Mouse (Mus musculus) hindbrain, embryonic 15.5 days (tissue): ENCODE measurements around the gene Fgfr2. TPM values are rescaled to one million over a fixed set of nuclear protein-coding genes. Genes with fewer than 3 reads are reported as not detected.
A peak's percentile ranks its signal among the peaks of the same experiment; 100 is the strongest.
"Not testable (repeated sequence)": the region's sequence is repeated elsewhere in the genome, so short reads cannot be mapped to it uniquely, and the experiment has no call there.

ENCODE experiments used
- ATAC-seq: fragments of 200-750 bp; cut with Nextera tagmentation; 2 replicates; pipeline ENCODE4 v1.8.0; 2017; ENCODE audit warnings: low read depth, moderate number of reproducible peaks, moderate TSS enrichment; ENCODE audit not compliant: low FRiP score
- H3K27ac ChIP-seq: fragments of 300-500 bp; sonication (generic); replicated peaks from 2 replicates; pipeline ENCODE4 v1.5.1; 2015; ENCODE audit warnings: mild to moderate bottlenecking, inconsistent platforms
- H3K27me3 ChIP-seq: fragments of 300-500 bp; sonication (generic); 2 replicates; pipeline ENCODE4 v1.6.1; 2015; ENCODE audit warnings: control low read depth, inconsistent platforms
- H3K36me3 ChIP-seq: fragments of 300-500 bp; sonication (generic); 2 replicates; pipeline ENCODE4 v1.6.1; 2015; ENCODE audit warnings: control low read depth, inconsistent platforms
- H3K4me1 ChIP-seq: fragments of 300-500 bp; sonication (generic); replicated peaks from 2 replicates; pipeline ENCODE4 v1.6.1; 2015; ENCODE audit warnings: control low read depth, inconsistent platforms
- H3K4me2 ChIP-seq: fragments of 300-500 bp; sonication (generic); 2 replicates; pipeline ENCODE4 v1.6.1; 2015; ENCODE audit warnings: moderate library complexity, mild to moderate bottlenecking, inconsistent platforms
- H3K4me3 ChIP-seq: fragments of 300-500 bp; sonication (generic); 2 replicates; pipeline ENCODE4 v1.5.1; 2015; ENCODE audit warnings: mild to moderate bottlenecking, inconsistent platforms
- H3K9ac ChIP-seq: fragments of 300-500 bp; sonication (generic); 2 replicates; pipeline ENCODE4 v1.6.1; 2015; ENCODE audit warnings: inconsistent platforms
- H3K9me3 ChIP-seq: fragments of 300-500 bp; sonication (generic); 2 replicates; pipeline ENCODE4 v1.6.1; 2016; ENCODE audit warnings: control low read depth, inconsistent platforms
- WGBS: fragments of 180-500 bp; shearing (Covaris S2); methylation state at CpG from one replicate; pipeline ENCODE4 v1.1.7; 2015; 5-methylcytosine and 5-hydroxymethylcytosine counted together
- polyA plus RNA-seq: library from polyadenylated mRNA; unstranded; fragments of >200 nt; fragmentation: Nextera tagmentation; extraction: Ambion mirVana; gene quantifications from 2 replicates; pipeline ENCODE4 v1.2.1, GENCODE M21; 2015

The Fgfr2 gene
- polyA plus RNA-seq, 1 experiment from 2014 or later = 28.5 TPM

- peaks cover 46% of the 10 kb centered on the region for H3K36me3 ChIP-seq
- 77% methylated on average over 1 of the region's 1 CpGs for WGBS
- no peak for ATAC-seq
Measured at GRCm38 (mm10) chr7:130501499-130501898, 2621.7 kb downstream of the Fgfr2 start.

GRCm38 (mm10) chr7:130493346-130493745 lies 2629.8 kb downstream of the Fgfr2 start:
- no peak overlapping the region for H3K4me2 ChIP-seq
- H3K27ac ChIP-seq = no peak overlapping the region
- no peak overlapping the region for H3K9ac ChIP-seq
- no peaks in the 10 kb centered on the region for H3K9me3 ChIP-seq
- no peaks in the 10 kb centered on the region for H3K27me3 ChIP-seq
- H3K4me3 ChIP-seq = no peak overlapping the region
- 0 out of 2 replicates have a peak, but pooled peaks cover 4% of the 10 kb centered on the region for H3K4me1 ChIP-seq
- WGBS = 79% methylated on average over 3 of the region's 3 CpGs
- peaks cover 9% of the 10 kb centered on the region; the same call in 1 of the 2 replicates for H3K36me3 ChIP-seq
- no peak for ATAC-seq

More at GRCm38 (mm10) chr7:130501499-130501898, 2621.7 kb downstream of the Fgfr2 start:
- H3K4me1 ChIP-seq = no peaks in the 10 kb centered on the region
- no peak overlapping the region for H3K27ac ChIP-seq
- no peak overlapping the region for H3K9ac ChIP-seq
- no peak overlapping the region for H3K4me3 ChIP-seq
- H3K4me2 ChIP-seq = no peak overlapping the region
- no peaks in the 10 kb centered on the region for H3K9me3 ChIP-seq
- H3K27me3 ChIP-seq = no peaks in the 10 kb centered on the region

- peaks cover 10% of the 10 kb centered on the region; the same call in 1 of the 2 replicates for H3K36me3 ChIP-seq
- H3K9ac ChIP-seq = no peak overlapping the region
- ATAC-seq = no peak
- no peak overlapping the region for H3K4me2 ChIP-seq
- 0 out of 2 replicates have a peak, but pooled peaks cover 4% of the 10 kb centered on the region for H3K4me1 ChIP-seq
- H3K9me3 ChIP-seq = no peaks in the 10 kb centered on the region
- H3K27me3 ChIP-seq = no peaks in the 10 kb centered on the region
- no peak overlapping the region for H3K4me3 ChIP-seq
- H3K27ac ChIP-seq = no peak overlapping the region
Measured at GRCm38 (mm10) chr7:130492026-130492425, 2631.1 kb downstream of the Fgfr2 start.

GRCm38 (mm10) chr7:130479003-130479402 lies 2644.1 kb downstream of the Fgfr2 start:
- not testable (repeated sequence) for H3K9me3 ChIP-seq, H3K4me1 ChIP-seq, H3K4me3 ChIP-seq, H3K27ac ChIP-seq, H3K9ac ChIP-seq, H3K4me2 ChIP-seq, H3K27me3 ChIP-seq, ATAC-seq
- peaks cover 15% of the 10 kb centered on the region for H3K36me3 ChIP-seq
- 88% methylated on average over 3 of the region's 3 CpGs for WGBS

GRCm38 (mm10) chr7:130475970-130476369 lies 2647.2 kb downstream of the Fgfr2 start:
- Histone ChIP-seq H3K4me2 (no peak overlapping the region), H3K27ac (no peak overlapping the region), H3K4me3 (no peak overlapping the region), H3K9ac (no peak overlapping the region), H3K27me3 (no peaks in the 10 kb centered on the region), H3K36me3 (peaks cover 14% of the 10 kb centered on the region), H3K4me1 (peaks cover 8% of the 10 kb centered on the region), H3K9me3 (no peaks in the 10 kb centered on the region)
- ATAC-seq = peak; percentile 81; the same call in 1 of the 2 replicates
- 29% methylated on average over 2 of the region's 2 CpGs for WGBS

- Histone ChIP-seq H3K36me3 (no peaks in the 10 kb centered on the region), H3K27ac (no peak overlapping the region), H3K9me3 (no peaks in the 10 kb centered on the region), H3K9ac (no peak overlapping the region), H3K4me1 (peaks cover 15% of the 10 kb centered on the region), H3K4me2 (no peak overlapping the region), H3K4me3 (no peak overlapping the region), H3K27me3 (no peaks in the 10 kb centered on the region)
- ATAC-seq = no peak
- 63% methylated on average over 3 of the region's 3 CpGs for WGBS
Measured at GRCm38 (mm10) chr7:130473881-130474280, 2649.3 kb downstream of the Fgfr2 start.

- Histone ChIP-seq H3K9ac (no peak overlapping the region), H3K36me3 (no peaks in the 10 kb centered on the region), H3K9me3 (no peaks in the 10 kb centered on the region), H3K4me1 (peaks cover 15% of the 10 kb centered on the region), H3K4me3 (no peak overlapping the region), H3K27ac (no peak overlapping the region), H3K4me2 (no peak overlapping the region), H3K27me3 (no peaks in the 10 kb centered on the region)
- 14% methylated on average over 6 of the region's 6 CpGs for WGBS
- no peak for ATAC-seq
Measured at GRCm38 (mm10) chr7:130472683-130473082, 2650.5 kb downstream of the Fgfr2 start.

GRCm38 (mm10) chr7:130471045-130471444 lies 2652.1 kb downstream of the Fgfr2 start:
- no peaks in the 10 kb centered on the region for H3K27me3 ChIP-seq
- H3K9ac ChIP-seq = no peak overlapping the region
- peaks cover 15% of the 10 kb centered on the region for H3K4me1 ChIP-seq
- ATAC-seq = no peak
- no peak overlapping the region for H3K27ac ChIP-seq
- H3K4me2 ChIP-seq = no peak overlapping the region
- peaks cover 1% of the 10 kb centered on the region; the same call in 1 of the 2 replicates for H3K36me3 ChIP-seq
- 19% methylated on average over 6 of the region's 6 CpGs for whole genome bisulfite sequencing
- H3K9me3 ChIP-seq = no peaks in the 10 kb centered on the region
- H3K4me3 ChIP-seq = no peak overlapping the region

GRCm38 (mm10) chr7:130455587-130456246 lies 2667.4 kb downstream of the Fgfr2 start:
- Histone ChIP-seq H3K9me3 (no peaks in the 10 kb centered on the region), H3K4me2 (no peak overlapping the region), H3K27ac (no peak overlapping the region), H3K4me1 (no peaks in the 10 kb centered on the region), H3K27me3 (no peaks in the 10 kb centered on the region), H3K36me3 (peaks cover 18% of the 10 kb centered on the region), H3K9ac (no peak overlapping the region), H3K4me3 (no peak overlapping the region)
- 64% methylated on average over 4 of the region's 4 CpGs for WGBS
- no peak for ATAC-seq

- Histone ChIP-seq H3K4me3 (no peak overlapping the region), H3K27ac (no peak overlapping the region), H3K36me3 (peaks cover 8% of the 10 kb centered on the region; the same call in 1 of the 2 replicates), H3K9me3 (no peaks in the 10 kb centered on the region), H3K27me3 (no peaks in the 10 kb centered on the region), H3K4me1 (no peaks in the 10 kb centered on the region), H3K9ac (no peak overlapping the region), H3K4me2 (no peak overlapping the region)
- ATAC-seq = no peak
- 90% methylated on average over 3 of the region's 3 CpGs for WGBS
Measured at GRCm38 (mm10) chr7:130454226-130454625, 2668.9 kb downstream of the Fgfr2 start.

- H3K27ac ChIP-seq = no peak overlapping the region
- ATAC-seq = no peak
- WGBS = 91% methylated on average over 5 of the region's 5 CpGs
- H3K4me1 ChIP-seq = no peaks in the 10 kb centered on the region
- H3K9me3 ChIP-seq = no peaks in the 10 kb centered on the region
- H3K4me3 ChIP-seq = no peak overlapping the region
- H3K27me3 ChIP-seq = no peaks in the 10 kb centered on the region
- no peak overlapping the region for H3K9ac ChIP-seq
- H3K36me3 ChIP-seq = 0 out of 2 replicates have a peak, but pooled peaks cover 5% of the 10 kb centered on the region
- no peak overlapping the region for H3K4me2 ChIP-seq
Measured at GRCm38 (mm10) chr7:130435776-130436175, 2687.4 kb downstream of the Fgfr2 start.

- Histone ChIP-seq H3K9me3 (no peaks in the 10 kb centered on the region), H3K27me3 (no peaks in the 10 kb centered on the region), H3K36me3 (0 out of 2 replicates have a peak, but pooled peaks cover 5% of the 10 kb centered on the region), H3K4me2 (no peak overlapping the region), H3K4me1 (no peaks in the 10 kb centered on the region), H3K4me3 (no peak overlapping the region), H3K9ac (no peak overlapping the region), H3K27ac (no peak overlapping the region)
- WGBS = 91% methylated on average over 2 of the region's 2 CpGs
- no peak for ATAC-seq
Measured at GRCm38 (mm10) chr7:130432141-130432540, 2691.0 kb downstream of the Fgfr2 start.

GRCm38 (mm10) chr7:130426586-130426985 lies 2696.6 kb downstream of the Fgfr2 start:
- H3K27ac ChIP-seq = no peak overlapping the region
- no peak overlapping the region for H3K9ac ChIP-seq
- H3K4me2 ChIP-seq = no peak overlapping the region
- ATAC-seq = no peak
- no peak overlapping the region for H3K4me3 ChIP-seq
- H3K36me3 ChIP-seq = no peaks in the 10 kb centered on the region
- no peaks in the 10 kb centered on the region for H3K27me3 ChIP-seq
- WGBS = 18% methylated on average over 5 of the region's 5 CpGs
- H3K4me1 ChIP-seq = no peaks in the 10 kb centered on the region
- no peaks in the 10 kb centered on the region for H3K9me3 ChIP-seq
